Mouse (Mus musculus) kidney, postnatal 0 days (tissue): ENCODE measurements around the gene Nipal4. TPM values are rescaled to one million over a fixed set of nuclear protein-coding genes. Genes with fewer than 3 reads are reported as not detected.
A peak's percentile ranks its signal among the peaks of the same experiment; 100 is the strongest.

Experiments
- ATAC-seq: fragments of 200-750 bp; cut with Nextera tagmentation; replicated peaks from 2 replicates; pipeline ENCODE4 v1.8.0; 2017; ENCODE audit warnings: low read depth, moderate number of reproducible peaks, moderate TSS enrichment, moderate library complexity; ENCODE audit not compliant: low FRiP score
- DNase-seq: peaks from one replicate; pipeline ENCODE4 v3.0.0-alpha.2; 2016; ENCODE audit warnings: low spot score
- H3K27ac ChIP-seq: fragments of 300-500 bp; sonication (generic); 2 replicates; pipeline ENCODE4 v1.5.1; 2014; ENCODE audit warnings: mild to moderate bottlenecking
- H3K27me3 ChIP-seq: fragments of 300-500 bp; sonication (generic); 2 replicates; pipeline ENCODE4 v1.6.1; 2014; ENCODE audit warnings: low read length, mixed read lengths; ENCODE audit not compliant: insufficient read depth
- H3K36me3 ChIP-seq: fragments of 300-500 bp; sonication (generic); 2 replicates; pipeline ENCODE4 v1.6.1; 2014; ENCODE audit warnings: low read length, mixed read lengths; ENCODE audit not compliant: insufficient read depth
- H3K4me1 ChIP-seq: fragments of 300-500 bp; sonication (generic); replicated peaks from 2 replicates; pipeline ENCODE4 v1.6.1; 2014; ENCODE audit warnings: antibody characterized with exemption, low read length, mixed read lengths; ENCODE audit not compliant: insufficient read depth
- H3K4me2 ChIP-seq: fragments of 300-500 bp; sonication (generic); 2 replicates; pipeline ENCODE4 v1.6.1; 2014; ENCODE audit warnings: mild to moderate bottlenecking, low read length, moderate library complexity, mixed read lengths
- H3K4me3 ChIP-seq: fragments of 300-500 bp; sonication (generic); replicated peaks from 2 replicates; pipeline ENCODE4 v1.5.1; 2014; ENCODE audit warnings: low read depth, low read length
- H3K9ac ChIP-seq: fragments of 300-500 bp; sonication (generic); 2 replicates; pipeline ENCODE4 v1.6.1; 2014; ENCODE audit warnings: low read depth, low read length
- H3K9me3 ChIP-seq: fragments of 300-500 bp; sonication (generic); replicated peaks from 2 replicates; pipeline ENCODE4 v1.6.1; 2016; ENCODE audit warnings: low read length, inconsistent platforms, mixed read lengths
- CTCF ChIP-seq: IDR thresholded peaks from 2 replicates; pipeline ENCODE4 v1.5.1; 2016; ENCODE audit warnings: antibody characterized with exemption, low read depth, mild to moderate bottlenecking, moderate library complexity
- WGBS: fragments of 180-500 bp; shearing (Covaris S2); extraction: QIAGEN DNeasy Blood & Tissue Kit; methylation state at CpG from one replicate; pipeline ENCODE4 v1.1.7; 2014; 5-methylcytosine and 5-hydroxymethylcytosine counted together
- polyA plus RNA-seq: library from polyadenylated mRNA; unstranded; fragments of >200 nt; fragmentation: Nextera tagmentation; extraction: Ambion mirVana; gene quantifications from 2 replicates; pipeline ENCODE4 v1.2.1, GENCODE M21; 2015

Gene Nipal4
- polyA plus RNA-seq, 1 experiment from 2014 or later, result 0.76 TPM

DNA sequence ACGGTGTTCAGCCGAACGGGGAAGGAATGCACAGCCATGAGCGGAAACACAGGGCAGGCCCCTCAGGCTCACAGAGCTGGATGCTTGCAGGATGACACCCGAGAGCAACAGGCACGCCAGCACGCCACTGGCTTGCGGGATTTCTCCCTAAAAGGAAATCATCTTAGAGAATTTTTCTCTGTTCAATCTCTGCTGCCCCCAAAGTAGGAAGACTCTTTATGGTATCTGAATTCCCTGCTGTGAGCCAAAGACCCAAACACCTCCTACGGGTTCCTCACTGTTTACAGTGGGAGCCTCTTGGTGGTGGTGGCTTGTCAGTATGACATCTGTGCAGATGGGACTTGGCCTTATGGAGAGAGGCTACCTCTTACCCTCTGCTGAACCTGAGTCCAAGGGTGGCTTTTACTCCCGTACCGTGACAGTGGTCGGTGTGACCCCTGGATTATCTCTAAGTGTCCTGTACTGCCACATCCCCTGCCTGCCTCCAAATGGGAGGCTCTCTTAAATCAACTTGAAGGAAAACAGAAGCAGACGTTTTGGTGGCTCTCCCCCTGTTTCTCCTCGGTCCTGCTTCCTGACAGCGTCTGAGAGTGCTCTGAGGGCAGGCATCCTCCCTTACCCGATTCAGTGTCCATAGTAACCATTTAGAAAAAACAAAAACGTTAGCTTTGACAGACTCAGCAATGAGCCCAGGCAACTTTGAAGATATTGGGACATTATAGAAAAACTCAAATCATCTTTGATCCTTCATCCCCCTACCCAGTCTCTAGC, 39.5 kb upstream of the Nipal4 start:
- Histone ChIP-seq H3K27ac (no peak overlapping the region), H3K36me3 (no peaks in the 10 kb centered on the region), H3K27me3 (no peaks in the 10 kb centered on the region), H3K4me2 (no peak overlapping the region), H3K4me3 (no peak overlapping the region), H3K9me3 (no peaks in the 10 kb centered on the region), H3K4me1 (peaks cover 15% of the 10 kb centered on the region; the same call in 1 of the 2 replicates), H3K9ac (no peak overlapping the region)
- DNase-seq, result peak; percentile 82
- no peak; the same call in 1 of the 2 replicates for ATAC-seq
- 22% methylated on average over 17 of the region's 17 CpGs for WGBS
- TF ChIP-seq CTCF, result no peak

DNA sequence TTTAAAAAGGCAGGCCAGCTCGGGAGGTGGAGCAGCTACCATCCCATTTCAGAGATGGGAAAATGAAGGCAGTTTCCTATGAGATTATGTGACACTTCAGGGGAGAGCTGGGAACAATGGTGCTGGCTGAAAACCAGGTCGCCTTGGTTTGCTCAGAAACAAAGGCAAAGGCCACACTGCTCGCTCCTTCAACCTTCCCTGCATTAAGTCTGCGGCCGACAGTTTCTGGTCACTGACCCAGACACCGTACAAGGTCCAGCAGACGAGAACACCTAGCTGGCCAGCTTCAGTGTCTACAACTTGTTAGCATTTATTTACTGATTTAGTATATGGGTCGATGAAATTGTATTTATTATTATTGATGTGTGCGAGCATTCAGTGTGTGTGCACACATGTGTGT, 38.5 kb upstream of the Nipal4 start:
- DNase-seq (no peak), ATAC-seq (no peak)

DNA sequence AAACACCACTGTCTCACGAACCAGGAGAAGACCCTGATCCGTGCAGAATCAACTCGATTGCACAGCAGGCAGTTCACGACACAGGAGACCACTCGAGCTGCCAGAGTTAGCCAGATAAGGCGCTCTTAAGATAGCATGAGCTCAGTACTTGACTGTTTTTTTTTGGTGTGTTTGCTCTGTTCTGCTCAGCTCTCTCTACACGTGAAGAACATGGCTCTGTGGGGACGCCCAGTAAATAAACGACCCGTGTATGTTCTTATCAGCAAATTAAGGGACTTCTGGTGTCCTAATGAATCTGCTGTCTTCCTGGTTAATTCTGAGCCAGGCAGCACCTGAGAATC, 36.2 kb upstream of the Nipal4 start:
- Histone ChIP-seq H3K4me3 (no peak overlapping the region), H3K36me3 (no peaks in the 10 kb centered on the region), H3K9me3 (no peaks in the 10 kb centered on the region), H3K27ac (no peak overlapping the region), H3K4me2 (no peak overlapping the region), H3K9ac (no peak overlapping the region), H3K27me3 (no peaks in the 10 kb centered on the region), H3K4me1 (peaks cover 15% of the 10 kb centered on the region; the same call in 1 of the 2 replicates)
- DNase-seq (no peak), ATAC-seq (no peak)
- WGBS, result 45% methylated on average over 10 of the region's 10 CpGs
- no peak for TF ChIP-seq CTCF

More for the DNA sequence above, 38.5 kb upstream of the Nipal4 start:
- no peaks in the 10 kb centered on the region for H3K27me3 ChIP-seq
- H3K27ac ChIP-seq, result no peak overlapping the region
- TF ChIP-seq CTCF, result no peak
- H3K4me3 ChIP-seq, result no peak overlapping the region
- H3K4me1 ChIP-seq, result peaks cover 15% of the 10 kb centered on the region; the same call in 1 of the 2 replicates
- 78% methylated on average over 9 of the region's 9 CpGs for WGBS
- no peak overlapping the region for H3K4me2 ChIP-seq
- H3K9ac ChIP-seq, result no peak overlapping the region
- no peaks in the 10 kb centered on the region for H3K9me3 ChIP-seq
- no peaks in the 10 kb centered on the region for H3K36me3 ChIP-seq

DNA sequence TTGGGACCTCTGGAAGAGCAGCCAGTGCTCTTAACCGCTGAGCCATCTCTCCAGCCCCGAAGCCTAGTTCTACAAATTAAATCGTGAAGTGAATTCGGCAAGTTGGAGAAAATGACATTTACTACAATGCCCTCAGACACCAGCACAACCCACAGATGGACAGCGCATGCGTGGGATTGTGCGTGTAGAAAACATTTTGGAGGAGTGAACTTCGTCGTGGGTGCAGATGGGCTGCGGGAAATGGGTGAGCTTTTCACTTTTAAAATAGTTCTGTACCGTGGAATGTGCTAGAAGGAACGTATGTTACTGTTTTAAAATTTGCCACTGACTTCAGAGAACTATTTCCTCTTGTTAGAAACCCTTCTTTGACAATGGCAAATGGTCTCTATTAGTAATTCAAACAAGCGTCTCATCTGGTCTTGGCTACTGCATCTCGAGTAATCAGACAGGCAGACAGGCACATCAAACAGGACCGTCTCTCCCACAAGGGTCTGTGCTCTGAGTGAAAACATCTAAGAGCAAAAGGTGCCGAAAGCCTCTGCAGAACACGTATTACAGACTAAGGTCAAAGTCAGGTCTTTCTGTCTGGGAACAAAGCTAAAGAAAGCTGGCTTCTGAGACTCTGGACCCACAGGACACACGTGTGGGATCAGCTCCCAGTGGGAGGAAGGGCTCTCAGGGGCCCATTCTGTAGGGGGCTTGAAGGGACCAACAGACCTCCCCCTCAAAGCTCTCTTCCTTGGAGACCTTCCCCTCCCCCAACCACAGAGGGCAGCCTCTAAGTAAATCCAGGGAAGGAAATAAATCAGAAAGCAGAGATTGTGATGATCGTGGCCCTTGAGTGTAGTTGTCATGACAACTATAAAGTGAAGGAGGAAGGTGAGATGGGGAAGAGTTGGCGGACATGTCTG, 35.6 kb upstream of the Nipal4 start:
- no peak overlapping the region for H3K9ac ChIP-seq
- H3K4me2 ChIP-seq, result no peak overlapping the region
- WGBS, result 38% methylated on average over 20 of the region's 20 CpGs
- H3K4me1 ChIP-seq, result peaks cover 15% of the 10 kb centered on the region; the same call in 1 of the 2 replicates
- no peak for ATAC-seq
- TF ChIP-seq CTCF, result no peak
- DNase-seq, result peak; percentile 15
- no peaks in the 10 kb centered on the region for H3K36me3 ChIP-seq
- no peak overlapping the region for H3K4me3 ChIP-seq
- H3K9me3 ChIP-seq, result no peaks in the 10 kb centered on the region
- no peak overlapping the region for H3K27ac ChIP-seq
- H3K27me3 ChIP-seq, result no peaks in the 10 kb centered on the region

DNA sequence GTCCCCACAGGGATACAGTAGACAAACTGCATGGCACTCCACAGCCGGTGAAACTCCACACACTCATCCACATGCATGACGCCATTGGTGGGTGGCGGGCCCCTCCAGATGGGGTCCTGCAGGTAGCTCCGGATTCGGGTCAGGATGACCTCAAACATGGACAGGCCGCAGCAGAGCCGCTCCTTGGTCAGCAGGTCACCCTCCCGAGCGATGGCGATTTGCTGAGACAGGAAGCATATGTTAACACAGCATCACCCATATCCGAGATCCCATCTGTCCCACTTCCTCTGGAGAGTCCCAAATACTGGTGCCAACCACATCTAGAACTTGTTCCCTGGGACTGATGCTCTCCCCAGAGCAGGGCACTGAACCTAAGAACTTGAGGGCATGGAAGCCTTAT, 34.4 kb upstream of the Nipal4 start:
- Histone ChIP-seq H3K4me2 (no peak overlapping the region), H3K9me3 (no peaks in the 10 kb centered on the region), H3K9ac (no peak overlapping the region), H3K36me3 (0 out of 2 replicates have a peak, but pooled peaks cover 6% of the 10 kb centered on the region), H3K4me1 (peaks cover 15% of the 10 kb centered on the region; the same call in 1 of the 2 replicates), H3K4me3 (no peak overlapping the region), H3K27me3 (no peaks in the 10 kb centered on the region), H3K27ac (no peak overlapping the region)
- DNase-seq (no peak), ATAC-seq (no peak)
- no peak for TF ChIP-seq CTCF
- 72% methylated on average over 11 of the region's 11 CpGs for WGBS

DNA sequence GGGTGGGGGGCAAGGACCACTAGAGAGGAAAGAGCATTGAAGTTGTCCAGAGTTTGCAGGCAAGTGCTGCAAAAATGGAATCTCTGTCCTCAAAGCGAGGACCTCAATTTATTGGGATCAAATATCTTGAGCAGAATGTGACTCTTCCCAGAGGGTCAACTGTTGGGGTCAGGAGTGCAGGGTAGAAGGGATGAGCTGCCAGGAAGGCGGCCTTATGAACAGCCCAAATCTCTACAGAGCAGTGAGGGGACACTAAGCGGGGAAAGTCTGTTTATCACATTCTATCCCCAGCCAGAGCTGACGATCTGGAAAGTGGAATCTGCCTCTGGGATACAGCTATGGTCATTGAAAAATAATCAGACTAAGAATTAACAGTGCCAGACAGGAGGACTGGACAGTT, 27.9 kb upstream of the Nipal4 start:
- ATAC-seq, result no peak
- Histone ChIP-seq H3K4me2 (no peak overlapping the region), H3K9me3 (no peaks in the 10 kb centered on the region), H3K4me1 (no peaks in the 10 kb centered on the region), H3K9ac (no peak overlapping the region), H3K27me3 (no peaks in the 10 kb centered on the region), H3K4me3 (no peak overlapping the region), H3K36me3 (0 out of 2 replicates have a peak, but pooled peaks cover 6% of the 10 kb centered on the region), H3K27ac (no peak overlapping the region)
- DNase-seq, result peak; percentile 25
- TF ChIP-seq CTCF, result no peak
- WGBS, result 48% methylated on average over 4 of the region's 4 CpGs
